Mouse (Mus musculus) heart, adult 18-20 months (tissue): ENCODE measurements at regions not wholly inside any gene's neighbourhood (a gene's known extent, or its start where the extent isn't known, plus 50 kb on each side); places are given as distances from the start of the nearest gene placed in this dataset.
A peak's percentile ranks its signal among the peaks of the same experiment; 100 is the strongest.

ENCODE experiments used
- DNase-seq, 2 experiments: peaks; one replicate each; pipeline ENCODE4 v3.0.0; 2021 to 2022; ENCODE audit warnings: mixed read lengths in 1 of 2

DNA sequence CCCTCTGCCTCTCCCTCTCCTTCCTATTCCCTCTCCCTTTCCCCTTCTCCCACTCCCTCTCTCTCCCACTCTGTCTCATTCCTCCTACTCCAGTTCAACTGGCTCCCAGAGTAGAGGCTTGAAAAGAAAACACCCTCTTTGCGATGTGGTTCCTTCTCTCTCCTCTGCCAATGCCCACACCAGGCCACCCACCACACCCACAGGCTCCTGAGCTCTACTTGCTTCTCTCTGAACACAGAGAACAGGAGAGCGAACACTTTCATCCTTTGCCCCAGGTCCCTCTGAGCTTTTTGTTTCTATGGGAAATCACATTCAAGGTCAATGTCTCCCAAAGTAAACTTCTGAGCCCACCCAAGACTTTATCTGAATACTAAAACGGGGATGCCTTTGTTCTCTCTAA lies 155.8 kb downstream of the Insig2 start:
- no peak for DNase-seq

DNA sequence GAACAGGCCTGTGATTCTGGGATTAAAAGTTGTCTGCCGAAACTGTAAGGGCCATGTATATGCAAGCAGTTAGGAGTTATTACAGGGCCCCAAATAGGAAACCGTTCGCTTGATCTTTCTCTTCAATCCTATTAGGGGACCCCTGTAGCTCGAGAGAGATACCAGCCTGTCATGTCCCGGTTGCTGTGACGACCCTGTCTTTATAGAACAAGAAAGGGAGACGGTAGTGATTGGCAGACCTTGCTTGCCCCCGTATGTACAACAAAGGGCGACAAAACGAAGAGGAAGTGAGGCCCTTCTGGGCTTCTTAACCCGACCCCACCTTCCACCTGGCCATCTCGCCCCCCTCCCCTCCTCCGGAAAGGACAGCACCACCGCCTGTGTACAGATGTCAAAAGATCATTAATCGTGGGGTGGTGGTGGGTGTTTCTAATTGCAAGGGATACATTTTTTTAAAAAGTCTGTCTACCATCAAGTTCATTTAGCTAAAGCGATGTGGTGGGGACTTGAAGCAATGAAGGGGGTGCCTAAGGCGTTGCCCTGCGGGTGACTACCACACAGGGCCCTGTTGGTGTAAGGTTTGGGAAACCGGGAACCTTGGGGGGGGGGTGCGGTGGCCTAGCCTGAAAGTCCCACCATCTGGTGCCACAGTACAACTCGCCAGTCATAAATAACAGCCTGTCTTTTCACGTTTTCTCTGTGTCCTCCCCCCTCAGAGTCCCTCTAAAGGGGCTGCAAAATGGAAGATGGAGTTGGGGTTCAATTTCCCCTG lies 155.1 kb downstream of the Insig2 start:
- DNase-seq = peak in 1 of 2 experiments; percentile 2

DNA sequence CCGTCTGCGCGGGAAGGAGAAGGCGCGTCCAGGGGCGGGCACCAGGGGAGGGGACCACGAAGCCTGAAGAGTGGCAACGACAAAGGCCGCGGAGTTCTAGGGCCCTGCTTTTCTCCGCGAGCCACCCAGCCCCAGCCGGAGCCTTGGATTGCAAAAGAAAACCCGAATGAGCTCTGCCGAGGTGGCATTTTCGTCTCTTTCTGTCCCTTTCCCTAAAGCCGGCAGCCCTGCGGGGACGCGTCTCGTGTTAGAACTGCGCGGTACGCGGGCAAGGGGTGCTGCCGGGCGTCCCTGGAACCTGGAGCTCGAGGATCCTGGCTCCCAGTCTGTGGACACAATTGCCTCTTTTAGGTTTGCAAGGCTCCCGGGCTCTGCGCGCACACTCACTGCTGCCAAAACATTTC lies 154.5 kb downstream of the Insig2 start:
- DNase-seq = peak in 1 of 2 experiments; percentile 22

DNA sequence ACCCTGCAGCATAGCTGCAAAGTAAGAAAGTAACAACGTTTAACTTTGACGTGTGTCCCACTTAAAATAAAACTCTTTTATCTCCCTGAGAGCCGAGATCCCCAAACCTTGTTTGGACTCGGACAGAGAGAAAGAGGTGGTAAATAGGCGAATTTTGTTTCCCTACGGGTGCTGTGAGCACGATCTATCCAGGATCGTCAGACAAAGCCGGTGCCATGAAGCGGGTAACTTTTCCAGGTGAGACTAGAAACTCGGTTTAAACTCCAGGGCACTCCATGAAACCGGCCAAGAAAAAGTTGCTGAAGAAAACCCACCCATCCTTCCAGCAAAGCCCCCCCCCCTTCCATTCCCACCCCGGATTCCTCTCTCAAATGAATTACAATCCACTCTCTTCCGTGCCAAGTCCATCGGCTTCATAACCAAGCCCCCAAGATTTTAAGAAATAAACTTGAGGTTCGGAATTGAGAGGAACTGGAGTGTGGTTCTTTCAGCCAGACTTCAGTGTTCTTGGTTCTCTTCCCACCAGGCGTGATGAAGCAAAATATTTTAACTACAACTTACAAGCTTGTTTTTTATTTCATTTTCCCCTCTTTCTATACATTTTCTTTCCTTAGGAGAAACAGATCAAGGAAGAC lies 153.7 kb downstream of the Insig2 start:
- DNase-seq = peak in 1 of 2 experiments; percentile 28

DNA sequence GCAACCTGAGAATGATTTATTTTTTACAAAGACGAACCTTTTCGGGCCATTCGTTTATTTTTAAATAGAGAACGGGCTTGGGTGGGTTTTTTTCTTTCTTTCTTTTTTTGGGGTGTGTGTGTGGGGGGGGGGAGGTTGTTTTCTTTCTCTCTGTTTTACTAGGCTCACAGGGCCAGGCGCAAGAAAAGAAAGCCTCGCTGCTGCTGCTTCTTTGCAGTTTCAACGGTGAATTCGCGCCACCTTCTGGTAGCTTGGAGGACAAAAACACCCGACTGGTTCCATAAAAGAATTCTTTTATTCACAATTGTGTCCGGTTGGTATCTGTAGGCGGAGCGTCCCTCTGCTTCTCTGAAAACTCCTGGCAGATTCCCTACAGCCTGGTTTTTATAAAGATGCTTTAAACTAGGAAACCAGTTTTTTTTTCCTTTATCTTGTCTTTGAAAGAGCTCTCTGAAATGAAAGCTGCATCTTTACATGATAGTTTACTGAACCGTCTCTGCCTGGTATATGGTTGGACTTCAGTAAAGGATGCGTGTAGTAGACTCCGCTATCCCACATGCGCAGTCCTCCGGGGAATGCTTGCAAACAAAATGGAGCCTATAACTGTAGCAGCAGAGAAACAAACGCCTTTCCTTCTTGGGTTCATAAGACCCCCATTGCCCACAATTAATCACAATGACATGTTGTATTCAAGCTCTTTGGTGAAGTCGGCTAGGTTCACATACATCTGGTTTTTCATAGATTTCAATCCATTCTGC lies 151.9 kb downstream of the Insig2 start:
- peak; percentile 71 to 85 for DNase-seq

DNA sequence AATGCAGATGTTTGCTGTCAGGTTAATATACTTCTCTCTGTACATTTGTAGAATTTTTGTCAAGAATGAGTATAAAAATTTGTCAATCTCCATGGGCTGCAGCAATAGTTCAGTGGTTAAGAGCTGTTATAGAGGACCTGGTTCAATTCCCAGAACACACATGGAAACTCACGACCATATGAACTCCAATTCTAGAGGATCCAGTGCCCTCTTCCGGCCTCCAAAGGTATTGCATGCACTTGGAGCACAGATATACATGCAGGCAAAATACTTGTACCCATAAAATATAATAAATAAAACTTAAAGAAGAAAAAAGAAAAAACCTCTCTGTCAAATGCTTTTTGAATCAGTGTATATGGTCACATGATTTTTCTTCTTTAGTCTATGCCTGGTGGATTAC lies 143.5 kb downstream of the Insig2 start:
- DNase-seq = no peak

DNA sequence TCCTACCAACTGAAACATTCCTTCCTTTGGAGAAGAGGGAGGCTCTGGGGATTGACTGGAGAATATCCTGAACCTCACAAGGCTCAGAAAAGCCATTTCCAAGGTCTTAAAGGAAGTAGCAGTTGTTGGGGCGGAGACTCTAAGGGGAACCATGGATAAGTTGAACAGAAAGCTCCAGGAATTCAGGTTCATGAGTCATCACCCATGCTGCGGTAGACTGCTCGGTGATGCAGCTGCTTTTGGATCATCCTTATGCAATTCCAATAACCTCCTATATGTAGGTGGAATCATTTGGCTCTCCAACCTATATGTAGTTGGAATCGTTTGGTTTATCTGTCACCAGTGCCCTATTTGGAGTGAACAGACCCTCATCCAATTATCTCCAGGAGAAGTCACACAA lies 137.6 kb downstream of the Insig2 start:
- DNase-seq = no peak

DNA sequence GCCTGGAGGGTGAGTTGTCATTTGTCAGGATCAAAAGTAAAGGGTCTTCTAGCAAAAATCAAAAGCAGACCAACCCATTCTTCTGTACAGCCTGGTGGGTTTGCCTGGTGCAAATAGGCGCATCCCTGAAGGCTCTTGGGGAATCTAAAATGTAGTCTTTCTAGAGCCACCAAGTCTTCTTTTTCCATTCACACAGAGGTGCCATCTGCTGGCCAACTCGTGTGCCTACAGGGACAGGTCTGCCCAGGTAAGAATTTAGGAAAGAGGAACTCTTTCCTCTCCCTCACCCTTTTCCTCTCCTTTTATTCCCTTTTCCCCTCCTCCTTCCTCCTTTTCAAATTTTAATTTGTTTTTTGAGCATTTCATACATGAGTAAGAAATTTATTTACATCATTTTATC lies 116.5 kb downstream of the Insig2 start:
- DNase-seq = peak in 1 of 2 experiments; percentile 24

DNA sequence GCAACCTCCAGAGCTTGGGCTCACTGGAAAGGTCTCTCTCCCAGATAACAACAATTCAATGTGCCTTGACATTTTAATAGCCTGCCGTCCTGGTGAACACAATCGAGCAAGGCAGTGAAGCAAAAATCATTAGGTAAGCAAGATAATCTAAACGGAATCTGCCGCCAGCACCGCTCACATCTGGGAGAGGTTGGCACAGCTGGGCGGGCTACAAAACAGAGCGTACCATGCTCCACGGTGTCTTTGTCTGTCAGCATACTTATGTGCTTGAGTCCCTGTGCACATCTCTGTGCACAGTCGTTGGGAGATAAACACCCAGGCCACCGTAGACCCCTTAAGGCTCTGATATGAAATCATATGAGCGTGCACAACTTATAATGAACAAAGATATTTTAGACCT lies 108.1 kb downstream of the Insig2 start:
- DNase-seq = no peak

DNA sequence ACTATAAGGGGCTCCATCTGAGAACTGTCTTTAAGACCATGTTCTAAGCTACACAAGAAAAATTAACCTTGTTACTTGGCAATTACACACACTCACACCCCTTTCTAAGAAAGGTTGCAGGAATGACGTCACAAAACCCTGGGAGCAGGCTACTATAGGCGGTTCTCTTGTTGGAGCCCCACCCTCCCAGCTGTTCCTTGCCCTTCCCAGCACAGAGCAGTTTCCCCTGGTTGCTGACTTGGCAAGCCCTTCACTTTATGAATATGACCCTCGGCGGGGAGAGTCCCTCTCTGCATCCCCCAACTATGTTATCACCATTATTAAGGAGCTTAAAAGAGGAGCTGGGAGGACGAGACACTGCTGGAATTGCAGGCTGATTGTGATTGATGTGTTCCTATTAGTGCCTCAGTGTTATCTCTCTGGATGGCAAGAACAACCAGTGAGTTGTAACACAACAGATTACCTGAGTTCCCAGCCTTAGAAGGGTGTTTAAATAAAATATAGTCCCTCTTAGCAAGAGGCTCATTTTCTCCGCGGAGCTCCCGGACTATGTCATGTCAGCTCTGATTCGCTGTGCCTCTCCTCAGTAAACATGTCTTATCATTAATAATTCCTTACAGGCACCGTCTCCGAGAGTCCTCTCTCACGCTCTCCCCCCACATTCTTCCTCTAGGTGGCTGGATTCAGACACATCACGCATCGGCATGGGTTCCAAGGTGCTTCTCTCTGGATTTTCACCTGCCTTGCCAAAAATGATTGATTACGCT lies 105.7 kb downstream of the Insig2 start:
- peak in 1 of 2 experiments; percentile 1 for DNase-seq

DNA sequence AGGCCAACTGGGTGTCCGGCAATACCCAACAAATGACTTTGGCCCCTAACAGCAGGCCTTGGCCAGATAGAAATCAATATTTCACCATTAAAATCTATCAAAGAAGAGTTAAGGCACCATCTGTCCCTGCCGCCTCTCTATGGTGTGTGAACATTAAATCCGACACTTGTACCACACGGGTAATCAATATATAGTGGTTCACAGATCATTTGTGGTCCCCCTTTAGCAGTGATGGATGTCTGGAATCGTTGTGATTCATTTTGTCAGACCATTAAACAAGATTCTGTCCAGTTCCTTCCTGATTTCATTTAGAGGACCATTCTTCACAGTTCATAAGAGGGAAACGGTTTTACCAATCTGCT lies 105.2 kb downstream of the Insig2 start:
- DNase-seq = no peak

DNA sequence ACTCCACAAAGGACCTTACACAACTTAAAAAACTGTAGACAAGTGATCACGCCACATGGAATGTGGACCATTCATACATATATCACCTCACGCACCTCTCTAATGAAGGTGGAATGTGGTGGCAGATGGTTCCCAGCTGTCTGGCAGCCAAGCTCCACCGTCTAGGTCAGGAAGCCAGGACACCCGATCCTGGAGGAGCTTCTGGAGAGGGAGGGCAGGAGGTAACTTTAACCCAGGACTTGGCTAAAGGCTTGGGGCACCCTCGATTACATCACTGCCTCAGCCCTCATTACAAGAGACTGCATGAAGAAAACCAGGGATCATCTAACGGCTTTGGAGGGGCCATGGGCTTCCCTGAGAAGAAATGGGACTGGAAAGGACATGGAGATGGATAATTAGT lies 88.8 kb downstream of the Insig2 start:
- DNase-seq = no peak

DNA sequence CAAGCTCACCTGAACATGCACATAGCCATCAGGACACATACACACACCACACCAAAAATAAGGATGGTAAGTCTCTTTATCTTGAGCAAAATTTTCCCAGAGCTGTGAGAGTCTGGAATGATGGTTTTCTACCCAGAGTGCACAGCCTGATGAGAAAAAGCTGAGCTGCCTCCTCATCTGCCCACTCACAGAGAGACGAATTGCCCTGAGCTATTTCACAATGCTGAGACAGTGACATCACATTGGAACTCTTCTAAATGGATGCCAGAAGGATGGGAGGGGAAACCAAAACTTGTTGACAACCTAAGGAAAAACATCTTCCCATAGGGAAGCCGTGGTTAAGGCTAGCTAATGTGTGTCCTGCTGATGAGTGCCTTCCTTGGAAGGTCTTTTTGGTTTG lies 84.8 kb downstream of the Insig2 start:
- DNase-seq = peak in 1 of 2 experiments; percentile 3

DNA sequence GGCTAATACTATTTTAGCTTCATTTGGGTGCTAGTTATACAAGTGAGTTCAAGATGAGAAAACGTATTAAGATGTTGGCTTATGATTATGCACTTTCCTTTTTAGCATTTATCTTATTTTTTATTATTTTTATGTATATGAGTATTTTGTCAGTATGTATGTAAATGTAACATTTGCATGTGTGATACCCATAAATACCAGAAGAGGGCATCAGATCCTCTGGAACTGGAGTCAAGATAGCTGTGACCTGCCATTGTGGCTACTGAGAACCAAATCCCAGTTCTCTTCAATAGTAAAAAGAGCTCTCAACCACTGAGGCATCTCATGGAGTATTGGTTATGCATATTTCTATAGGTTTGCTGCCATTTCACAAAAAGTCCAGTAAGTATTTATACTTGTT lies 83.3 kb downstream of the Insig2 start:
- DNase-seq = no peak

DNA sequence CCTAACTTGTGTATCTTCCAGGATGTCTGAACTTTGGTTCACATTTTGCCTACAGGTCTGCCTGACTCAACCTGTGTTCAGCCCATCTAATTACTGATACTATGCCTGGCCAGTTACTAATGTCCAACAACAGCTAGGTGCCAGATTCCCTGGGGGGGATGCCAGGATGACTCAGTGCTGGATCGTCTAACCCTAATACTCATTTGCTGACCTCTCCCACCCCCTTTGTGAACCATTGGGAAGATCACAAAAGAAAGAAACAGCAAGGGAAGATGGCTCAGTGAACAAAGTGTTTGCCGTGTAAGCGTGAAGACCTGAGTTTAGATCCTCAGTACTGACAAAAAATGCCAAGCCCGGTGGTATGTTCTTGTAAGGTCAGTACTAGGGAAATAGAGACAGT lies 81.7 kb downstream of the Insig2 start:
- DNase-seq = no peak

DNA sequence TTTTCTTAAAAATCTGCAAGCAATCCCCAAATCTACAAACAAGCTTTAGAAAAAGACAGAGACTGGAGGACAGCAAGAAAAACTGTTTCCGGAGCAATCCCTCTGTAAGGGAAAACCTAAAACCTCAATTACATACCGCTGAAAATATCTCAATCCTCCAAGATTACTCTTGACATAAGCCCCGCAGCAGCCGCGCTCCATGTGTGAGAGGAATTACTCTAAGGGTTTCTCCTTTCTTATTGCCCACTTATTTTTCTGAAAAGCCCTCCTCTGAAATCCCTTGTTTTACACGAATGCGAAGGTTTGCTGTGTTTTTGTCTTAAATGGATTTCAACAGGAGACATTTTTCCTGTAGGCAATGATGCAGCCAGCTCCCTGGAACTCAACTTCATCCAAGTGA lies 80.3 kb downstream of the Insig2 start:
- no peak for DNase-seq

DNA sequence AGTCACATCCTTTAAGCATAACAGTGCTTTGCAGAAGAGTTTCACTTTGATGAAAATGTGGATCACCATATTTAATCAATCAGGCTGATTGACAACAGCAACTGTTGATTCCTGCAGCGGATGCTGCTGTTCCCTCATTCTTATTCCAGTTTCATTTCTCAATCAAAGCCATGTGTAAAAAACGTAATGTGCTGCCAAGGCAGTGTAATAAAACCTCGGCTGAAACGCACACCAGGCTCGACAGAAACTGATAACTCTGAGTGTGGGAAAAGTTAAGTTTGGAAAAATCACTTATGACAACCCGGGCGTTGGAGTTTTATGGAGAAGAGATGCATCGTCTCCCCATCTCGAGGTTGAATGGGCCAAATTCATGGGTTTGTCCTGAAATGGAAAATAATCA lies 78.2 kb downstream of the Insig2 start:
- peak; percentile 7 to 14 for DNase-seq
